Mouse (Mus musculus) macrophage (primary cell): ENCODE results near the gene B4galnt1. TPM values are rescaled to one million over a fixed set of nuclear protein-coding genes. Genes with fewer than 3 reads are reported as not detected.

ENCODE experiments used
- H3K27ac ChIP-seq: fragments of 350-480 bp; formaldehyde crosslinking; 2 replicates; pipeline ENCODE4 v1.9.0; 2021
- H3K36me3 ChIP-seq: fragments of 350-480 bp; formaldehyde crosslinking; 2 replicates; pipeline ENCODE4 v1.9.0; 2021; ENCODE audit errors: inconsistent target
- H3K4me3 ChIP-seq: fragments of 350-480 bp; formaldehyde crosslinking; 2 replicates; pipeline ENCODE4 v1.9.0; 2021; ENCODE audit errors: inconsistent target
- H3K79me2 ChIP-seq: fragments of 350-480 bp; formaldehyde crosslinking; 2 replicates; pipeline ENCODE4 v1.9.0; 2021; ENCODE audit errors: inconsistent target
- WGBS: methylation state at CpG from one replicate; pipeline ENCODE4 v1.1.7; 2026; ENCODE audit warnings: inconsistent platforms; ENCODE audit not compliant: missing documents; 5-methylcytosine and 5-hydroxymethylcytosine counted together
- polyA plus RNA-seq: library from polyadenylated mRNA; stranded (reverse); fragments of 250-400 nt; gene quantifications from 3 replicates; pipeline ENCODE4 v1.2.4, GENCODE M21; 2018; ENCODE audit warnings: inconsistent platforms

Gene B4galnt1
- polyA plus RNA-seq, 1 experiment from 2014 or later: 59.2 TPM

DNA sequence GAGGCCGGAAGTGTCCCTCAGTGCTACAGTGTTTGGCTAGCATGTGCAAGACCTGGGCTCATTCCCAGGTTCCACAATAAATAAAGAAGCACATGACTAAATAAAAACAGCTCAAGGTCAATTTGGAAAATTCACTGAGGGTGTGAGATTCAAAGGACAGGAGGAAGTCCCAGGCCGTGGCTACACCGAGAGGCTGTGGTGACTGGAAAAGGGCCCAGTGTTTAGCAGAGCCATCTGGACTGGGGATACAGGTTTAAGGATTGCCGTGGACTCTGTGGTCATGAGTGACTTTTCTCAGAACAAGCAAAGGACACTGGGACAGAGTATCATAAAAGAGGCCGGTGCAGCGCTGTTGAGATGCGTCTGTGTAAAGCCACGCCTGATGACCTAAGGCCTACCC is 48.2 kb downstream of the B4galnt1 start:
- peaks cover 20% of the 10 kb centered on the region for H3K79me2 ChIP-seq
- no peak overlapping the region for H3K4me3 ChIP-seq
- no peak overlapping the region for H3K27ac ChIP-seq
- WGBS: 85% methylated on average over 8 of the region's 8 CpGs
- 0 out of 2 replicates have a peak, but pooled peaks cover 6% of the 10 kb centered on the region for H3K36me3 ChIP-seq

DNA sequence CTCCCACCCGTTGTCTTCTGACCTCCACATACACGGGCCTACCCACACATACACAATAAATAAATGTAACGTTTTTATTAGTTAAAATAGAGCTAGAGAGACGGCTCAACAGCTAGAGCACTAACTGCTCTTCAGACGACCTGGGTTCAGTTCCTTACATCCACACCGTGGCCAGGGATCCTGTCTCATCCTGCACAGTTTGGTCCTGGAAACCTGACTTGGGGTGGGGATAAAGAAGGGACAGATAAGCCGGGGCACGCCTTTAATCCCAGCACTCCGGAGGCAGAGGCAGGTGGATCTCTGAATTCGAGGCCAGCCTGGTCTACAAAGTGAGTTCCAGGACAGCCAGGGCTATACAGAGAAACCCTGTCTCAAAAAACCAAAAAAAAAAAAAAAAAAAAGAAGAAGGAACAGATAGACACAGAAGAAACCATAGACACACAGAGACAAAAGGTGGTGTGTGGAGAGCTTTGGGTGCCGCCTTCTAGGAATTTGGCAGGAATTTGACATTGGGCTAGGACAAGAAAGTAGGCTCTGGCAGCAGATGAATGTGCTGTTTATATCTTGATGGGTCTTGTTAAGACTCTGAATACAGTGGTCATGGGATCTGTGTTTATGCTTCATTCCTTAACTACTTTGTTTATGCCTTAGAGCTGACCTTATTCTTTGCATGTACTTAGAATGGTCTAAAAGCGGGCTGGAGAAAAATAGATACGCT is 48.8 kb downstream of the B4galnt1 start:
- peaks cover 20% of the 10 kb centered on the region for H3K79me2 ChIP-seq
- no peak overlapping the region for H3K4me3 ChIP-seq
- 88% methylated on average over 6 of the region's 13 CpGs for WGBS
- H3K36me3 ChIP-seq: 0 out of 2 replicates have a peak, but pooled peaks cover under 1% of the 10 kb centered on the region
- H3K27ac ChIP-seq: no peak overlapping the region

DNA sequence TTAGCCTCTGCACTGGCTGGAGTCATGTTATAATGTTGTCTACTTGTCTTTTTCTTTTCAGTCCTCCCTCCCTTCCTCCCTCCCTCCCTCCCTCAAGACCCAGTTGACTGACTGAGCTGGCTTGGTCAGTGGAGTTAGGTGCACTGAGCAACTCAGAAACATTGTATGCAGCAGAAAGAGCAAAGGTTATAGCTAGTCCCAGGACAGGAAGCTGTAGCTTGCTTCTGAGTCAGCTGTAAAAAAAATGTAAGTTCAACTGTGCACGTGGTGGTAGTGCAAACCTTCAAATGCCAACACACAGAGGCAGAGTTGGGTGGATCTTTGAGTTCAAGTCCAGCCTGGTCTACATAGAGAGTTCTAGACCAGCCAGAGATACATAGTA is 49.4 kb downstream of the B4galnt1 start:
- WGBS: 40% methylated on average over 1 of the region's 1 CpGs
- H3K27ac ChIP-seq: no peak overlapping the region
- H3K79me2 ChIP-seq: peaks cover 16% of the 10 kb centered on the region
- no peaks in the 10 kb centered on the region for H3K36me3 ChIP-seq
- H3K4me3 ChIP-seq: no peak overlapping the region

DNA sequence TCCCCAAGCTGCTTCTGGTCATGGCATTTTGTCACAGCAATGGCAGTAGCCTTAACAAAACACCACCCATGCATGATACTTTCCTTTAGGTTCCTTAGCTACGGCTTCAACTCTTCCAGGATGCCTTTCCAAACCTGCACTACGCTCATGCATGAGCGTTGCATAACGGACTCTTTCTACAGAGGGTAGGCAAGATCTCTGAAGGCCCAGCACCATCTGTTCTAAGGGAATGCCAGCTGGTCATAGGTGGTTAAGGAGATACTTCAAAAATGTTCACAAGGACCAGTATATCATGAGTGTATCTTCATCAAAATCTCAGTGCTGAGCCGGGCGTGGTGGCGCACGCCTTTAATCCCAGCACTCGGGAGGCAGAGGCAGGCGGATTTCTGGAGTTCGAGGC is 51.4 kb downstream of the B4galnt1 start:
- Histone ChIP-seq H3K36me3 (no peaks in the 10 kb centered on the region), H3K4me3 (no peak overlapping the region), H3K79me2 (no peaks in the 10 kb centered on the region), H3K27ac (no peak overlapping the region)
- WGBS: 97% methylated on average over 11 of the region's 11 CpGs

DNA sequence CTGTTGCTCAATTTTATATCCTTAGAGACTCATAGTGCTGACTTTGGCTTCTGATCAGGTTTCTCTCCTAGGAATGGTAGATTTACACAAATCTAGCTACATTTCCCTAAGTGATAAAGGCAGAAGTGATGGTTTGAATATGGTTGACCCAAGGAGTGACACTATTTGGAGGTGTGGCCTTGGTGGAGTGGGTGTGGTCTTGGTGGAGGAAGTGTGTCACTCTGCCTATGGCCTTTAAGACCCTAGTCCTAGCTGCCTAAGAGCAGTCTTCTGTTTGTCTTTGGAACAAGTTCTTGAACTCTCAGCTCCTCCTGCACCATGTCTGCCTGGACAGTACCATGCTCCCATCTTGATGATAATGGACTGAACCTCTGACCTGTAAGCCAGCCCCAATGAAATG is 52.2 kb downstream of the B4galnt1 start:
- Histone ChIP-seq H3K36me3 (no peaks in the 10 kb centered on the region), H3K79me2 (no peaks in the 10 kb centered on the region), H3K27ac (no peak overlapping the region), H3K4me3 (no peak overlapping the region)

DNA sequence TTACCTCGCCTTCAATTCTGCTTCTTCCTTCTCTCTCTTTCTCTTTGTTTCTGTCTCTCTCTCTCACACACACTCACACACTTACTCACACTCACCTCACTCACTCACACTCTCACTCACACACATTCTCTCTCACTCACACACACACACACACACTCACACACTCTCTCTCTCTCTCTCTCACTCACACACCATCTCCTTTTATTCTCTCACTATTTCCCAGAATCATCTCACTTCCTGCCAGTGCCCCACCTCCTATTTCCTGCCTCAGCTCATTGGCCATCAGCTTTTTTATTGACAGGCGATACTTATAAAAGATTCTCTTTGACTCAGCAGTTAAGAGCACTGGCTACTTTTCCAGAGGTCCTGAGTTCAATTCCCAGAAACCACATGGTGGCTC is 53.3 kb downstream of the B4galnt1 start:
- Histone ChIP-seq H3K4me3 (no peak overlapping the region), H3K36me3 (no peaks in the 10 kb centered on the region), H3K79me2 (no peaks in the 10 kb centered on the region), H3K27ac (no peak overlapping the region)
- 97% methylated on average over 2 of the region's 2 CpGs for WGBS

Other genes with a start within 250 kb of the B4galnt1 start
- 21.1 to 77.3 TPM (median 33.3 TPM) in 3 replicates for gene Ctdsp2, start 186.5 kb upstream of the B4galnt1 start, polyA plus RNA-seq
- not detected in 3 replicates for gene Avil, start 164.5 kb upstream of the B4galnt1 start, polyA plus RNA-seq
- 4.9 to 22.2 TPM (median 12.8 TPM) in 3 replicates for gene Tsfm, start 134.4 kb upstream of the B4galnt1 start, polyA plus RNA-seq
- gene Mettl1, start 123.8 kb upstream of the B4galnt1 start, polyA plus RNA-seq: 3.0 to 14.9 TPM (median 4.6 TPM) in 3 replicates
- not detected in 3 replicates for gene Eef1akmt3, start 123.7 kb upstream of the B4galnt1 start, polyA plus RNA-seq
- not detected in 3 replicates for gene Cyp27b1, start 117.0 kb upstream of the B4galnt1 start, polyA plus RNA-seq
- gene March9, start 105.0 kb upstream of the B4galnt1 start, polyA plus RNA-seq: 1.4 to 1.6 TPM (median 1.5 TPM) in 3 replicates
- gene Cdk4, start 101.7 kb upstream of the B4galnt1 start, polyA plus RNA-seq: 131 to 178 TPM (median 145 TPM) in 3 replicates
- gene Tspan31, start 95.0 kb upstream of the B4galnt1 start, polyA plus RNA-seq: 104 to 129 TPM (median 119 TPM) in 3 replicates
- gene Agap2, start 89.9 kb upstream of the B4galnt1 start, polyA plus RNA-seq: 0.25 to 0.89 TPM (median 0.42 TPM) in 3 replicates
- 173 to 355 TPM (median 215 TPM) in 3 replicates for gene Os9, start 44.1 kb upstream of the B4galnt1 start, polyA plus RNA-seq
- gene Slc26a10, start 15.4 kb downstream of the B4galnt1 start, polyA plus RNA-seq: 1.2 TPM in 1 of 3 replicates, not detected in the others
- not detected in 3 replicates for gene Arhgef25, start 24.9 kb downstream of the B4galnt1 start, polyA plus RNA-seq
- gene Dtx3, start 30.5 kb downstream of the B4galnt1 start, polyA plus RNA-seq: 10.9 to 46.7 TPM (median 15.1 TPM) in 3 replicates
- gene Pip4k2c, start 46.4 kb downstream of the B4galnt1 start, polyA plus RNA-seq: 33.0 to 42.7 TPM (median 40.2 TPM) in 3 replicates
- gene Kif5a, start 98.1 kb downstream of the B4galnt1 start, polyA plus RNA-seq: 0.61 to 0.67 TPM (median 0.63 TPM) in 3 replicates
- gene Dctn2, start 101.1 kb downstream of the B4galnt1 start, polyA plus RNA-seq: 110 to 121 TPM (median 112 TPM) in 3 replicates
- 13.5 to 25.4 TPM (median 19.5 TPM) in 3 replicates for gene Mbd6, start 123.8 kb downstream of the B4galnt1 start, polyA plus RNA-seq
- 19.9 to 28.8 TPM (median 20.2 TPM) in 3 replicates for gene Mars, start 146.6 kb downstream of the B4galnt1 start, polyA plus RNA-seq
- gene Arhgap9, start 156.7 kb downstream of the B4galnt1 start, polyA plus RNA-seq: 48.5 to 115 TPM (median 70.4 TPM) in 3 replicates
- gene Gli1, start 176.7 kb downstream of the B4galnt1 start, polyA plus RNA-seq: not detected in 3 replicates
- not detected in 3 replicates for gene Inhbe, start 189.2 kb downstream of the B4galnt1 start, polyA plus RNA-seq
- not detected in 3 replicates for gene Inhbc, start 205.2 kb downstream of the B4galnt1 start, polyA plus RNA-seq
- gene R3hdm2, start 215.1 kb downstream of the B4galnt1 start, polyA plus RNA-seq: 68.8 to 168 TPM (median 68.9 TPM) in 3 replicates